Mouse (Mus musculus) left cerebral cortex, adult 9 months (tissue): ENCODE data around the gene Pi4k2a.

Experiments used
- DNase-seq, 2 experiments: peaks; one replicate each; pipeline ENCODE4 v3.0.0; 2022; ENCODE audit warnings: low spot score in 2 of 2

Gene Pi4k2a

GRCm38 (mm10) chr19:42135070-42135469 is 44.8 kb downstream of the Pi4k2a start:
- DNase-seq, result no peak

DNA sequence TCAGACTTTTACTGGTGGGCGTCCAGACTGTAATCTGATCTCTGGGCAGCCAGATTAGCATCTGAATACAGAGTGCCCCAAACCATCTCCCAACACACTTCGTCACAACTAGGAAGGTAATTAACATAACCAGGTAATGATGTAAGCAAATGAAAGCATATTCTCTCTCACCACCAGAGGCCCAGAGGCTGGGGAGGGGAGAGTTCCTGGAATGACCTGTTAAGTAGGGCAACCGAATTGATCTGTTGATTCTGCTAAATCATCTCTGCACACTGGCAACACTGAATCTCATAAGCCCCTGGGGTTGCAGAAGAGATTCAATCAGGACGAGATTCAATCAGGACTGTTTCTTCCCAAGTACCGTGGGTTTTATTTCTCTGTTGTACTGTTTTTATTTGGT is 45.9 kb downstream of the Pi4k2a start:
- DNase-seq, result no peak

GRCm38 (mm10) chr19:42137167-42137672 is 47.0 kb downstream of the Pi4k2a start:
- no peak for DNase-seq

- DNase-seq, result no peak
These were observed 48.4 kb downstream of the Pi4k2a start for GRCm38 (mm10) chr19:42138517-42139285.

- DNase-seq, result no peak
These were observed 49.7 kb downstream of the Pi4k2a start for GRCm38 (mm10) chr19:42139724-42140517.

GRCm38 (mm10) chr19:42141998-42142397 is 51.7 kb downstream of the Pi4k2a start:
- DNase-seq, result no peak

- no peak for DNase-seq
These were observed 52.5 kb downstream of the Pi4k2a start for GRCm38 (mm10) chr19:42142757-42143156.

- no peak for DNase-seq
These were observed 53.8 kb downstream of the Pi4k2a start for GRCm38 (mm10) chr19:42144067-42144466.

- peak in 1 of 2 experiments; percentile 92 for DNase-seq
These were observed 54.4 kb downstream of the Pi4k2a start for GRCm38 (mm10) chr19:42144541-42145167.

DNA sequence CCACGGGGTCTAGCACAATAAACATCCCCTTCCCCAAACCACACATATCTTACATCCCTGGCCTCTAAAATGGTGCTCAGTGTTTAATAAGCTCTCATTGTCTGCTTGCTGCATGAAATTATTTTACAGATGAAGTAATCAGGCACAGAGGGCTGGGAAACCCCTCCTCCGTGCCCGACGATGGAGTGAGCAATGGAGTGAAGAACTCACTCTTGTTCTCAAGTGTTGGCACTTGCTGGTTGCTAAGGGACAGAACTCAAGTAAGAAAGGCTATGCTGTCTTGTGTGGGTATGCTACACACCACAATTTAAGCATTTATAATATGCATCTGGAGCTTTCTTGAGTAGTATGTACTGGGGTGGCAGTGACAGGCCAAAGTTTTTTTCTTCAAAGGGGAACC is 54.9 kb downstream of the Pi4k2a start:
- DNase-seq, result no peak

GRCm38 (mm10) chr19:42145731-42146130 is 55.5 kb downstream of the Pi4k2a start:
- DNase-seq, result no peak

GRCm38 (mm10) chr19:42146276-42147010 is 56.2 kb downstream of the Pi4k2a start:
- DNase-seq, result no peak

DNA sequence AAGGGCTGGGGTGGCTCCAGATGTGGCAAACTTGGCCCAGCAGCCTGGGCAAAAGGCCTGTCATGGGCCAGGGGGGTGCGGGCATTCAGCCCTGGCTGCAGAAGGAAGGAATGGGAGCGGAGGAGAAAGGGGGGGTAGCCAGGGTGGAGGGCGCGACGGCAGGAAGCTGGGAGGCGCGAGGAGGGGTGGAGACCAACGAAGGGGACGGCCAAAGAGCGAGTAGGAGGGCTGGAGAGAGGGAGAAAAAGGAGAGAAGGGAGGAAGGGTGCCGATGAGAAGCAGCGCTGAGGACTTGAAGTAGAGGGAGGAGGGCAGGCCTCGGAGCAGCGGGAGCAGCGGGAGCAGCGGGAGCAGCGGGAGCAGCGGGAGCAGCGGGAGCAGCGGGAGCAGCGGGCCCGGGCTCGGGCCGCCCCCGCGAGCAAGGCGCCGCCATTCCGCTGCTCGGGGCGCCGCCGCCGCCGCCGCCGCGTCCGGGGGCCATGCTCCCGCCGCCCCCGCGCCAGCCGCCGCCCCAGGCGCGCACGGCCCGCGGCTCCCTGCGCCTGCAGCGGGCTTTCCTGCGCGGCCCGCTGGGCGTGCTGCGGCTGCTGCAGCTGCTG is 57.0 kb downstream of the Pi4k2a start, which contains the start of gene Marveld1:
TSS of gene Marveld1 (plus strand) at position 231 of the 599 bp plus-strand sequence.
- peak in 1 of 2 experiments; percentile 42 for DNase-seq

DNA sequence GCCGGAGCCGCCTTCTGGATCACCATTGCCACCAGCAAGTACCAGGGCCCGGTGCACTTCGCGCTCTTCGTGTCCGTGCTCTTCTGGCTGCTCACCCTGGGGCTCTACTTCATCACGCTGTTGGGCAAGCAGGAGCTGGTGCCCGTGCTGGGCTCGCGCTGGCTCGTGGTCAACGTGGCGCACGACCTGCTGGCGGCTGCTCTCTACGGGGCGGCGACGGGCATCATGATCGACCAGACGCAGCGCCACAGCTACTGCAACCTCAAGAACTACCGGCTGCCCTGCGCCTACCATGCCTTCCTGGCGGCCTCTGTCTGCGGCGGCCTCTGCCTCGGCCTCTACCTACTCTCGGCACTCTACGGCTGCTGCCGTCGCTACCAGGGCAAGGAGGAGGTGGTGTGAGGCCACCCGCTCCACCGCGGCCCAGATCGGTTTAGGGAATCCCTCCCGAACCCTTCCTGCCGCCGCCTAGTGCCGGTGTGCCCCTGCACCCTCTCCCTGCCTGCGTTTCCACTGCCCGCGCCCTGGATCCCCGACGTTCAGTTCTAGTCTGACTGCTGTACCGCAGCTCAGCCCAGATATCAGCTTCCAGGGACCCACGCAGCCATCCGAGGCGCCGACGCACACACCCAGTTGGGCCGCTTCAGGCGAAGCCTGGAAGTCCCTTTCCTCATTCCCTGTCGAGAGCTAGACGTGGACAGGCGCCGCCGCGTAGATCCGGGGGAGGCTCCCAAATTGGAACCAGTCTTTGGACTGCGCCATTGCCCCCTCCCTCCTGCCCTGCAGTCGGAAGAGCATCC is 57.7 kb downstream of the Pi4k2a start:
- DNase-seq, result peak in 1 of 2 experiments; percentile 68

DNA sequence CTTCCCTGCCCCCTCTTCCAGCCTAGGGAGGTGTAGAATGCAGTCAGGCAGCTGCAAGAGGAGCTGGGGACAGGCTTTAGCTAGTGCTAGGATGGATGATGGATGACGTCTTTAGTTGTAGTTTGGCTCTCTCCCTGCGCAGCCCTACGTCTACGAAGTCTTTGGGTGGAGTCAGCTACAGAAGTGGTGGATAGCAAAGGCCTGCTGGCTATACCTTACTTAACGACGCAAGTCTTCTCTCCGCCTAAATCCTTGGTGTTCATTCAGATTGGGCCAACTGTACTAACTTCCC is 58.2 kb downstream of the Pi4k2a start:
- no peak for DNase-seq

GRCm38 (mm10) chr19:42151990-42152389 is 61.7 kb downstream of the Pi4k2a start:
- peak; percentile 53 to 92 for DNase-seq

GRCm38 (mm10) chr19:42157493-42158237 is 67.4 kb downstream of the Pi4k2a start:
- no peak for DNase-seq

GRCm38 (mm10) chr19:42158246-42159017 is 68.2 kb downstream of the Pi4k2a start:
- no peak for DNase-seq

GRCm38 (mm10) chr19:42163764-42164163 is 73.5 kb downstream of the Pi4k2a start, which contains the start of gene Zfyve27:
Gene Zfyve27, plus strand, starts transcription at chr19:42163951.
- no peak for DNase-seq
